Mouse (Mus musculus) embryonic facial prominence, embryonic 13.5 days (tissue): ENCODE results near the gene Dpp4. TPM values are rescaled to one million over a fixed set of nuclear protein-coding genes. Genes with fewer than 3 reads are reported as not detected.

ENCODE experiments used
- ATAC-seq: fragments of 200-750 bp; cut with Nextera tagmentation; 2 replicates; pipeline ENCODE4 v1.8.0; 2017; ENCODE audit warnings: low read depth; ENCODE audit not compliant: insufficient number of reproducible peaks, insufficient read depth, low FRiP score, low TSS enrichment
- H3K27ac ChIP-seq: fragments of 300-500 bp; sonication (generic); 2 replicates; pipeline ENCODE4 v1.5.1; 2015; ENCODE audit warnings: moderate library complexity, mild to moderate bottlenecking, inconsistent platforms
- H3K27me3 ChIP-seq: fragments of 300-500 bp; sonication (generic); 2 replicates; pipeline ENCODE4 v1.6.1; 2015; ENCODE audit warnings: mild to moderate bottlenecking, inconsistent platforms
- H3K36me3 ChIP-seq: fragments of 300-500 bp; sonication (generic); 2 replicates; pipeline ENCODE4 v1.6.1; 2015; ENCODE audit warnings: mild to moderate bottlenecking, inconsistent platforms
- H3K4me1 ChIP-seq: fragments of 300-500 bp; sonication (generic); 2 replicates; pipeline ENCODE4 v1.6.1; 2015; ENCODE audit warnings: inconsistent platforms
- H3K4me2 ChIP-seq: fragments of 300-500 bp; sonication (generic); 2 replicates; pipeline ENCODE4 v1.6.1; 2015; ENCODE audit warnings: moderate library complexity, mild to moderate bottlenecking, inconsistent platforms
- H3K4me3 ChIP-seq: fragments of 300-500 bp; sonication (generic); 2 replicates; pipeline ENCODE4 v1.5.1; 2015; ENCODE audit warnings: mild to moderate bottlenecking, inconsistent platforms
- H3K9ac ChIP-seq: fragments of 300-500 bp; sonication (generic); 2 replicates; pipeline ENCODE4 v1.6.1; 2015; ENCODE audit warnings: mild to moderate bottlenecking, inconsistent platforms
- H3K9me3 ChIP-seq: fragments of 300-500 bp; sonication (generic); 2 replicates; pipeline ENCODE4 v1.6.1; 2016; ENCODE audit warnings: inconsistent platforms
- WGBS: fragments of 180-500 bp; shearing (Covaris S2); methylation state at CpG from one replicate; pipeline ENCODE4 v1.1.7; 2015; ENCODE audit warnings: mixed read lengths; 5-methylcytosine and 5-hydroxymethylcytosine counted together
- polyA plus RNA-seq: library from polyadenylated mRNA; unstranded; fragments of >200 nt; fragmentation: Nextera tagmentation; extraction: Ambion mirVana; gene quantifications from 2 replicates; pipeline ENCODE4 v1.2.1, GENCODE M21; 2015

Dpp4 gene
- 1.9 and 2.1 TPM in 2 replicates for polyA plus RNA-seq

- Histone ChIP-seq H3K27me3 (peaks cover 39% of the 10 kb centered on the region), H3K27ac (no peak within 1 kb of the TSS), H3K4me3 (peak within 1 kb of the TSS; percentile 46), H3K4me2 (peak within 1 kb of the TSS; percentile 89), H3K36me3 (no peaks in the 10 kb centered on the region), H3K9ac (peak within 1 kb of the TSS; percentile 65), H3K4me1 (peaks cover 11% of the 10 kb centered on the region), H3K9me3 (no peaks in the 10 kb centered on the region)
- 51% methylated on average over 13 of the region's 13 CpGs for WGBS
- no peak for ATAC-seq
These were observed at the start of gene Dpp4 for GRCm38 (mm10) chr2:62412081-62412821. Dpp4 (minus strand) TSS chr2:62412231.

GRCm38 (mm10) chr2:62460815-62461450 lies 48.9 kb upstream of the Dpp4 start:
- 86% methylated on average over 12 of the region's 12 CpGs for WGBS

GRCm38 (mm10) chr2:62460231-62460710 lies 48.2 kb upstream of the Dpp4 start:
- WGBS: 80% methylated on average over 7 of the region's 7 CpGs
- no peaks in the 10 kb centered on the region for H3K9me3 ChIP-seq
- H3K36me3 ChIP-seq: no peaks in the 10 kb centered on the region
- ATAC-seq: no peak
- H3K4me1 ChIP-seq: no peaks in the 10 kb centered on the region
- no peak overlapping the region for H3K4me2 ChIP-seq
- no peak overlapping the region for H3K27ac ChIP-seq
- H3K4me3 ChIP-seq: no peak overlapping the region
- H3K9ac ChIP-seq: no peak overlapping the region
- 0 out of 2 replicates have a peak, but pooled peaks cover 4% of the 10 kb centered on the region for H3K27me3 ChIP-seq

More at GRCm38 (mm10) chr2:62460815-62461450, 48.9 kb upstream of the Dpp4 start:
- Histone ChIP-seq H3K4me1 (no peaks in the 10 kb centered on the region), H3K4me3 (no peak overlapping the region), H3K36me3 (no peaks in the 10 kb centered on the region), H3K9ac (no peak overlapping the region), H3K27me3 (0 out of 2 replicates have a peak, but pooled peaks cover 4% of the 10 kb centered on the region), H3K9me3 (no peaks in the 10 kb centered on the region), H3K27ac (no peak overlapping the region), H3K4me2 (no peak overlapping the region)
- ATAC-seq: 0 out of 2 replicates have a peak, but pooled peaks have one; percentile 10

DNA sequence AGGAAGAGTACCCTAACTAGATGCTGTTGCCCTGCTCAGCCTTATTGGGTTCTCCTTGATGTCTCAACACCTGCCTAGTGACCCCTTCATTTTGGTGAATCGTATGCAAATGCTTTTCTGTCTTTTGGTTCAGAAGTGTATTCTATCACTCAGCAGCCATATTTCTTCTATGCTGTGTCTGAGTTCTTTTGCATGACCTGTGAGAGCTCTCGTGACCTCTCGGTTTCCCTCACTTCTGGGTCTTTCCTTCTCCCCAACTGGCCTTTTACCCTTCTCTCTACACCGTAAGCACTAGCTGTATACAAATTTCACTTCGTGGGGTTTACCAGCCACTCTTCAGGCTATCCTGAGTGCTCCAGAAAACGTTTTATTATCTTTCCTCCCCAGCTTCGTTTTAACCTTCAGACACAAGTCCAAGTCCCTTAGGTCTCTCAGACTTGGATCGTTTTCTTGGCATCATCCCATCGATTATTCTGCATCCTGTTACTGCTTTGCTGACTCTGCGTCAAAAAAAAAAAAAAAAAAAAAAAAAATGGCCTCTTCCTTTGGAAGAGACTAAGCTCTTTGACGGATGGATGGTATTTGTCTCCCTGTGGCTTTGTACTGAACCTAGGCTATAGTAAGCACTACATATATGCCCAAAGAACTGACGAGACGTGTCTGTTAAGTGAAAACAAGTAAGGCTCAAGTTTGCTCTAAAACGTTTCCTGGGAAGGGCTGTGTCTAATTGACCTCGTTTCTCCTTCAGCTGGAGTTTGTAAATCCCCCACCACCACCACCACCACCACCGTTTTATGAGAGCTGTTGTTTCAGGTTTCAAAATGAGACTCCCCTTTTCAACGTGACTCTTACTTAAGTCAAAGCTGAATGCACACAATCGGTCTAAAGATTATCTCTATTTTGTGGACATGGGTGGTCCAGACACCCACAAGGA lies 47.5 kb upstream of the Dpp4 start:
- WGBS: 52% methylated on average over 18 of the region's 18 CpGs
- Histone ChIP-seq H3K9ac (no peak overlapping the region), H3K36me3 (no peaks in the 10 kb centered on the region), H3K27me3 (0 out of 2 replicates have a peak, but pooled peaks cover 4% of the 10 kb centered on the region), H3K4me2 (no peak overlapping the region), H3K9me3 (no peaks in the 10 kb centered on the region), H3K4me1 (no peaks in the 10 kb centered on the region), H3K4me3 (no peak overlapping the region), H3K27ac (no peak overlapping the region)
- ATAC-seq: no peak

DNA sequence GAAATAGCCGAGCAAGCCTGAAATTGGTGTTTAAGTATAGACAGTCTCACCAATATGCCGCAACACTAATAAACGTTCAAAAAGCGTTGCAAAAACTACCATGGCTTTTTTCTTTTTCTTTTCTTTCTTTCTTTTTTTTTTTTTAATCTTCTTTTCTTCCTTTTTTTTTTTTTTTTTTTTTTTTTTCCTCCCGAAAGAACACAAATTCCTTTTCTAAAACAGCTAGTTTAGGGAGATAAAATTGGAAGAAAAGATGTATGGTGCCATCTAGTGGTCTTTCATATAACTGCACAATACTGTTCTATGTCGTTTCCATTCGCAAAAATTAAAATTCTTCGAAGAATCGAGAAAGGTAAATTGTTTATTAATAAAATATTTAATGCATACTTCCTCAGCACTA lies 46.0 kb upstream of the Dpp4 start:
- 42% methylated on average over 9 of the region's 9 CpGs for WGBS
- Histone ChIP-seq H3K27ac (no peak overlapping the region), H3K36me3 (no peaks in the 10 kb centered on the region), H3K4me2 (no peak overlapping the region), H3K27me3 (0 out of 2 replicates have a peak, but pooled peaks cover 4% of the 10 kb centered on the region), H3K4me3 (no peak overlapping the region), H3K9ac (no peak overlapping the region), H3K9me3 (no peaks in the 10 kb centered on the region), H3K4me1 (no peaks in the 10 kb centered on the region)
- ATAC-seq: no peak

GRCm38 (mm10) chr2:62454991-62455390 lies 43.0 kb upstream of the Dpp4 start:
- WGBS: 87% methylated on average over 11 of the region's 11 CpGs
- Histone ChIP-seq H3K9ac (no peak overlapping the region), H3K27ac (no peak overlapping the region), H3K27me3 (0 out of 2 replicates have a peak, but pooled peaks cover 4% of the 10 kb centered on the region), H3K4me3 (no peak overlapping the region), H3K9me3 (no peaks in the 10 kb centered on the region), H3K4me2 (no peak overlapping the region), H3K36me3 (no peaks in the 10 kb centered on the region), H3K4me1 (no peaks in the 10 kb centered on the region)
- ATAC-seq: no peak

DNA sequence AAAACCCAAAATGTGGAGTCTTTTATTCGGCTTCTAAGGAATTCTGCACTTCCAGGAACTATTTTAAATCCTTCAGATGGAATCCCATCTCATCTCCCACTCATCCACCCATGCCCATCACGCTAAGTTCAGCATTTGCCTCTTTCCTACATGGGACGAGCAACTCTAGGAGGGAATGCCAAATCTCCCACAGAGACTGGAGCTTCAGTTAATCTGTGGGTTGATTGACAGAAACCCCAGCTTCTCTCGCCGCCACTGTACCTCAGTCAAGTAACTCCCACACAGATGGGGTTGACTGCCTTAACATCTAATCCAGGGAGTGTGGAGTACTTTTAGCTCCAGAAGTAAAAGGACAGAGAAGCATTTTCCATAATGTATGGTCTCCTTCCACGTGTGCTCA lies 42.0 kb upstream of the Dpp4 start:
- Histone ChIP-seq H3K4me2 (no peak overlapping the region), H3K4me1 (no peaks in the 10 kb centered on the region), H3K27me3 (0 out of 2 replicates have a peak, but pooled peaks cover 4% of the 10 kb centered on the region), H3K9me3 (no peaks in the 10 kb centered on the region), H3K27ac (no peak overlapping the region), H3K4me3 (no peak overlapping the region), H3K36me3 (no peaks in the 10 kb centered on the region), H3K9ac (no peak overlapping the region)
- 72% methylated on average over 6 of the region's 6 CpGs for WGBS
- ATAC-seq: no peak

DNA sequence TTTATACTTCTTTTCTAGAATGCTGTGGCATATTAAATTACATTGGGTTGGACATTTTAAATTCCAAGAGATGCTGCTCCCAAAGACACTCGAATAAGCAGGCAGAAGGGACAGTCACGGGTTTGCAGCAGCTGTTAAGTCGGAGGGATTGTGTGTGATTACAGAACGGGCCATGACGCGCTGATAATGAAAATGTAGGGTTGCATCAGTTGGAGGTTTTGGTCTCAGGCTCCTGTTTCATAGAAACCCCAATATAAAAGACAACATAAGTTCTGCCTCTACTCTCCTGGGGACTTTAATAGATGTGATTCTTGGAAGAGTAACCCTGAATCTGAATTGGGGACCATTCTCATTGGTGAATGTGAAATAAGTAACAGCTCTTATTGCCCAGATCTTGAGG lies 38.3 kb upstream of the Dpp4 start:
- Histone ChIP-seq H3K9ac (no peak overlapping the region), H3K27me3 (no peaks in the 10 kb centered on the region), H3K9me3 (no peaks in the 10 kb centered on the region), H3K36me3 (no peaks in the 10 kb centered on the region), H3K27ac (no peak overlapping the region), H3K4me2 (no peak overlapping the region), H3K4me1 (no peaks in the 10 kb centered on the region), H3K4me3 (no peak overlapping the region)
- ATAC-seq: no peak
- WGBS: 62% methylated on average over 6 of the region's 6 CpGs

- no peak overlapping the region for H3K27ac ChIP-seq
- 72% methylated on average over 5 of the region's 5 CpGs for WGBS
- no peak for ATAC-seq
These were observed 37.8 kb upstream of the Dpp4 start for GRCm38 (mm10) chr2:62449692-62450346.

DNA sequence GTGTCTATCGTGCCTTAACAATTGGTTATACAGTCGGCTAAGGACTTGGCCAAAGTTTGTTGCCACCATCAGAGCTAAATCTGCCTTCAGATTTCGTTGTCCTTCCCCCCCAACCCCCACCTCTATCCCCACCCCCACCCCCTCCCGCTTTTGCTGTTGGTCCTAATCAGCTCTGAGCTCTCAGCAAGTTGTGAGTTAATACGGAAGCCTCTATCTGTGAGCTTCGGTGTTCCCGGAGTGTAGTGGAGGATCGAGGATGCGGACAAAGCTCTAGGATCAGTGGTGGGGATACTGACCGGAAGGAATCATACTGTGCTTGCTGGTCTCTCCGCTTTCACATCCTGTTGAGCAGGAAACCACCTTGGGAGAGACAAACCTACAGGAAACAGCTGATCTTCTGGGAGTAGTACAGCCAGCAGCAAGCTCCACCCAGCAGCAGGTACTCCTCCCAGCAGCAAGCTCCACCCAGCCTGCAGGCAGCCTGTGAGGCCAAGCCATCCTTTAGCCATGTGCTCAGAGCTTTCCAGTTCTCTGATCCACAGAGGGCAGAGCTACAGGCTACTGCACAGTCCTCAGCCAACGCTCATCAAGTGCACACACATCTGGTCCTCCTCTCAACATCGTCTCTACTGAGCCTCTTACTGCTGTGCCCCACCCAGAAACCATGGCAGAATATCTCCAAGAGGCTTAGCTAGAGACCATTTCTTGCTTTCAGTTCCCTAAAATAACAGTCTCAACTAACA lies 28.9 kb upstream of the Dpp4 start:
- no peak overlapping the region for H3K4me3 ChIP-seq
- ATAC-seq: no peak
- WGBS: 62% methylated on average over 13 of the region's 13 CpGs

More at GRCm38 (mm10) chr2:62449692-62450346, 37.8 kb upstream of the Dpp4 start:
- H3K4me3 ChIP-seq: no peak overlapping the region
- no peak overlapping the region for H3K4me2 ChIP-seq
- no peaks in the 10 kb centered on the region for H3K9me3 ChIP-seq
- H3K27me3 ChIP-seq: no peaks in the 10 kb centered on the region
- no peak overlapping the region for H3K9ac ChIP-seq
- no peaks in the 10 kb centered on the region for H3K4me1 ChIP-seq
- no peaks in the 10 kb centered on the region for H3K36me3 ChIP-seq

More for the DNA sequence above, 28.9 kb upstream of the Dpp4 start:
- Histone ChIP-seq H3K27ac (no peak overlapping the region), H3K4me1 (0 out of 2 replicates have a peak, but pooled peaks cover 3% of the 10 kb centered on the region), H3K4me2 (no peak overlapping the region), H3K9ac (no peak overlapping the region), H3K9me3 (no peaks in the 10 kb centered on the region), H3K36me3 (no peaks in the 10 kb centered on the region), H3K27me3 (no peaks in the 10 kb centered on the region)
